9 mouse cellular contexts compared by ENCODE assay signal in genomic region chr12:30578019-30578418, GRCm38 (mm10). TPM values are rescaled to one million over a fixed set of nuclear protein-coding genes. Genes with fewer than 3 reads are reported as not detected.
A peak's percentile ranks its signal among the peaks of the same experiment; 100 is the strongest.
DNase-seq lines count a peak whose midpoint lies in the region; ATAC-seq and TF ChIP-seq lines count a peak whose summit lies in the region.
"Had no signal": no experiment of that assay in that cellular context is flagged by ENCODE, and none has a peak within 500 bp of the region (broad histone marks: within the 10 kb centered on the region; RNA-seq: fewer than 3 reads in every experiment).

No protein-coding gene starts in this region.

- TF ChIP-seq CTCF in brain, embryonic 14.5 days (IDR thresholded peaks at IDR 0.05; ENCODE audit: borderline replicate concordance, extremely low read depth, insufficient read depth, insufficient read length) = peak; percentile 82

- no peak overlapping the region for H3K9ac ChIP-seq in forebrain, embryonic 13.5 days
- H3K9ac ChIP-seq in intestine, embryonic 16.5 days (ENCODE audit: low read depth, low read length) = no peak overlapping the region
- H3K9ac ChIP-seq in limb, embryonic 14.5 days (ENCODE audit: low read depth, low read length, severe bottlenecking) = no peak overlapping the region
- H3K9ac ChIP-seq: stomach, embryonic 15.5 days had no signal

- H3K4me3 ChIP-seq in forebrain, embryonic 13.5 days = no peak overlapping the region
- H3K4me3 ChIP-seq in intestine, embryonic 16.5 days (ENCODE audit: low read length) = no peak overlapping the region
- H3K4me3 ChIP-seq in limb, embryonic 14.5 days (replicated peaks; ENCODE audit: low read length) = no peak overlapping the region
- H3K4me3 ChIP-seq: stomach, embryonic 15.5 days had no signal

- H3K4me1 ChIP-seq in forebrain, embryonic 13.5 days = no peaks in the 10 kb centered on the region
- H3K4me1 ChIP-seq in intestine, embryonic 16.5 days (ENCODE audit: control insufficient read depth, insufficient read depth, low read length) = no peaks in the 10 kb centered on the region
- no peaks in the 10 kb centered on the region for H3K4me1 ChIP-seq in limb, embryonic 14.5 days (ENCODE audit: control insufficient read depth, insufficient read depth, low read length)
- H3K4me1 ChIP-seq: stomach, embryonic 15.5 days had no signal

- ATAC-seq in forebrain, embryonic 13.5 days = peak; percentile 71
- ATAC-seq in intestine, embryonic 16.5 days = peak; percentile 68; the same call in 1 of the 2 replicates
- ATAC-seq in limb, embryonic 14.5 days (ENCODE audit: low FRiP score, low read depth) = no peak

- H3K27ac ChIP-seq in forebrain, embryonic 13.5 days = no peak overlapping the region
- no peak overlapping the region for H3K27ac ChIP-seq in intestine, embryonic 16.5 days (ENCODE audit: low read length)
- H3K27ac ChIP-seq in limb, embryonic 14.5 days (replicated peaks; ENCODE audit: low read depth, low read length) = no peak overlapping the region
- H3K27ac ChIP-seq: stomach, embryonic 15.5 days had no signal

- 0 out of 2 replicates have a peak, but pooled peaks cover 3% of the 10 kb centered on the region for H3K27me3 ChIP-seq in forebrain, embryonic 13.5 days
- H3K27me3 ChIP-seq in intestine, embryonic 16.5 days (replicated peaks; ENCODE audit: control insufficient read depth, insufficient read depth, low read length) = no peaks in the 10 kb centered on the region
- H3K27me3 ChIP-seq in limb, embryonic 14.5 days (ENCODE audit: control insufficient read depth, insufficient read depth, low read length) = no peaks in the 10 kb centered on the region
- H3K27me3 ChIP-seq: stomach, embryonic 15.5 days had no signal

- peak; percentile 84 for DNase-seq in 3T3-L1 (ENCODE audit: low read depth, low spot score)
- DNase-seq in CD4-positive helper T cell, adult 2 months (ENCODE audit: low read depth, low spot score) = peak; percentile 69
- peak; percentile 92 for DNase-seq in brain, embryonic 14.5 days (ENCODE audit: low read depth)
- peak; percentile 70 for DNase-seq in limb, embryonic 14.5 days (ENCODE audit: low spot score)
- peak; percentile 23 to 30 for DNase-seq in natural killer cell, adult 2 months (ENCODE audit: low spot score in 2 of 2)
- peak; percentile 32 to 48 for DNase-seq in urinary bladder, postnatal 36 days (ENCODE audit: low spot score in 2 of 2)

- H3K4me2 ChIP-seq in forebrain, embryonic 13.5 days = no peak overlapping the region
- no peak overlapping the region for H3K4me2 ChIP-seq in intestine, embryonic 16.5 days (ENCODE audit: low read depth, low read length)
- H3K4me2 ChIP-seq in limb, embryonic 14.5 days (replicated peaks; ENCODE audit: low read depth, low read length, severe bottlenecking) = no peak overlapping the region
- H3K4me2 ChIP-seq: stomach, embryonic 15.5 days had no signal

- no peak for TF ChIP-seq POLR2A in brain, embryonic 14.5 days (IDR thresholded peaks at IDR 0.05; ENCODE audit: borderline replicate concordance, extremely low read depth, insufficient read depth, insufficient read length, poor library complexity, severe bottlenecking)
- TF ChIP-seq POLR2A in limb, embryonic 14.5 days (IDR thresholded peaks at IDR 0.05; ENCODE audit: borderline replicate concordance, extremely low read depth, insufficient read depth, insufficient read length) = no peak

- no peaks in the 10 kb centered on the region for H3K36me3 ChIP-seq in forebrain, embryonic 13.5 days (ENCODE audit: poor library complexity, severe bottlenecking)
- H3K36me3 ChIP-seq in intestine, embryonic 16.5 days (ENCODE audit: control insufficient read depth, insufficient read depth, low read length) = no peaks in the 10 kb centered on the region
- H3K36me3 ChIP-seq in limb, embryonic 14.5 days (ENCODE audit: control insufficient read depth, insufficient read depth, low read length) = no peaks in the 10 kb centered on the region
- H3K36me3 ChIP-seq: stomach, embryonic 15.5 days had no signal

- WGBS in forebrain, embryonic 13.5 days = 7% methylated on average over 5 of the region's 5 CpGs
- WGBS in intestine, embryonic 16.5 days = 5% methylated on average over 5 of the region's 5 CpGs
- 18% methylated on average over 5 of the region's 5 CpGs for WGBS in limb, embryonic 14.5 days

- H3K9me3 ChIP-seq in forebrain, embryonic 13.5 days (replicated peaks) = no peaks in the 10 kb centered on the region
- H3K9me3 ChIP-seq in intestine, embryonic 16.5 days (ENCODE audit: control insufficient read depth, low read length) = no peaks in the 10 kb centered on the region
- H3K9me3 ChIP-seq in limb, embryonic 14.5 days (ENCODE audit: control insufficient read depth, low read length) = no peaks in the 10 kb centered on the region
- H3K9me3 ChIP-seq: stomach, embryonic 15.5 days had no signal

RNA-seq across cellular contexts. Expression of gene Tmem18, which starts 6.2 kb away (rescaled TPM):
- 21.5 and 22.3 TPM in 2 replicates for polyA plus RNA-seq in brain, embryonic 14.5 days (2012; rRNA removed)
- polyA plus RNA-seq in forebrain, embryonic 13.5 days (2015; fragmentation: Nextera tagmentation; extraction: Ambion mirVana) = 20.5 and 25.0 TPM in 2 replicates
- polyA plus RNA-seq in intestine, embryonic 16.5 days (2015; fragmentation: Nextera tagmentation; extraction: Ambion mirVana) = 22.4 and 23.3 TPM in 2 replicates
- polyA plus RNA-seq in limb, embryonic 14.5 days (2012; rRNA removed) = 23.7 and 24.4 TPM in 2 replicates
- polyA plus RNA-seq in limb, embryonic 14.5 days (2014; fragmentation: Nextera tagmentation; extraction: Ambion mirVana) = 26.1 and 26.6 TPM in 2 replicates

Comparison
In these comparisons a context has a peak if more than half of its experiments do, and no peak if none do; other contexts are left out.
1. DNase-seq: peak in every context shown above with its lines; median percentile 92 in brain, embryonic 14.5 days; 84 in 3T3-L1; 70 in limb, embryonic 14.5 days; 69 in CD4-positive helper T cell, adult 2 months; 40 in urinary bladder, postnatal 36 days; 26 in natural killer cell, adult 2 months.